Mouse (Mus musculus): ENCODE measurements around the gene Ube2c. TPM values are rescaled to one million over a fixed set of nuclear protein-coding genes. Genes with fewer than 3 reads are reported as not detected.

Gene Ube2c
- total RNA-seq, 2 experiments from 2014 or later: 1.4 to 4.0 TPM

DNA sequence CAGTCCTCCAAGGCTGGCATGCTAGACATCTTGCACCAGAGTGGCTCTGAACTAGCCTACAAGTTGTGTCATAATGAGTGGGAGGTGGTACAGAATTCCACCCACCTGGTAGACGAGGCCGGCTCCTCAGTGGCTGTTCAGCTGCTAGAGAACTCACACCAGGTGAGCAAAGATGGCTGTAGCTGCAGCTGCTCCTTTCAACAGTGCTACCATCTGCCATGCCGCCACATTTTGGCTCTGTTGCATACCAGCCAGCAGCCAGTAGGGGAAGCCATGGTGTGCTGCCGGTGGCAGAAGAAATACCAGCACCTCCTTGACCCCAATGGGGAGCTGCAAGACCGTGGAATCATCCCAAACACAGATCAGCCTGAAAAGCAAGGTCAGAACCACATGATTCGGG, 51.4 kb downstream of the Ube2c start:
- no peak for DNase-seq (ENCODE audit: low spot score in 2 of 2)

DNA sequence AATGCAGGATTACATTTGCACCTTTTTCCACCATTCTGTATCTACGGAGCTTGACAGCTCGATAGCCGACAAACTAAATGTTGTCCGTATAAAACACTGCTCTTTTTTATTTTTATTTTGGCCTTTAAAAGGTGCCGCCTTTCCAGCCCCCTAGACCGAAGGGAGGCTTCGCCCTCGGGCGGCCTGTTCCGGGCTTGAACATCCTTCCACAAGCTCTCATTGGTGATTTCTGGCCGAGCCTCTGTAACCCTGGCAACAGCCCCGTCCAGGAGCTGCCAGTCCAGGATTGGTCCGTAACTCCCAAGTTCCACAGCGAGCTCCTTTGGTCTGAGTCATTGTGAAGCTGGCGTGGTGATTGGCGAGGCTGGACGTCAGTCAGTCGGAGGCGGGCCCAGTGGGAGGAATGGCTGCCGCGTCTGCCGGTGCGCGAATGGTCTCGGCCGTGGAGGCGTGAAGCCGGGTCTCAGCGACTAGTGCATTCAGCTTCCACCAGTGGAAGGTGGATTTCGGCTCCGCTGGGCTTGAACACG, 53.0 kb downstream of the Ube2c start, which contains the start of gene Zswim1:
Zswim1 (plus strand) TSS at position 51 of the 530 bp plus-strand sequence.
- DNase-seq (ENCODE audit: low spot score in 2 of 2): peak; percentile 100

DNA sequence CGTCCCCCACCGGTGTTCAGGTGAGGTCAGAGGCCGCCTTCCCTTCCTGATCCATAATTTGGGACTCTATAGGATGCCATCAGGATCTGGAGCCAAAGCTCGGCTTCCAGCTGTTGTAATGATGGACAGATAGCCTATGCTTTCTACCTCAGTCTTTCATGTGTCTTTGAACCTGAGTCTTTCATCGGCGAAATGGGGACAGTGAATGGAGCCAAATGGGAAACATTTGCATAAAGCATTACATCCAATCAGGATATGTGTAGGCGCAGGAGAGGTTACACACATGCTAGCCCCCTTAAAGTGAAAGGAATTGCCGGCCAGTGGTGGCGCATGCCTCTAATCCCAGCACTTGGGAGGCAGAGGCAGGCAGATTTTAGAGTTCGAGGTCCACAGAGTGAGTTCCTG, 53.5 kb downstream of the Ube2c start:
- DNase-seq (ENCODE audit: low spot score in 2 of 2): no peak

DNA sequence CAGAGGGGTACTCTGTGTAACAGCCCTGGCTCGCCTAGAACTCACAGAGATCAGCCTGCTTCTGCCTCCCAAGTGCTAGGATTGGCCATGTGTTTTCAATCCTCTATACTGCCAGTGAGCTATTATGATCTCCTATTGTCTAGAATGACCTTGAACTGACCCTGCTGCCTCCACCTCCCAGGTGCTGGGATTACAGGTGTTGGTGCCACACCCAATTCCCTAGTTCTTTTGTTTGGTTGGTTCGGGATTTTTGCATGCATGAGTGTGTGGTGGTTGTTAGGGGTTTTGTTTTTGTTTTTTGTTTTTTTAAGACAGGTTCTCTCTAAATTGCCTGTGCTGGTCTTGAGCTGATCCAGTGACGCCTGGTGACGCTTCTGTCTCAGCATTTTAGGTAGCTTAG, 54.3 kb downstream of the Ube2c start:
- DNase-seq (ENCODE audit: low spot score in 2 of 2): no peak

DNA sequence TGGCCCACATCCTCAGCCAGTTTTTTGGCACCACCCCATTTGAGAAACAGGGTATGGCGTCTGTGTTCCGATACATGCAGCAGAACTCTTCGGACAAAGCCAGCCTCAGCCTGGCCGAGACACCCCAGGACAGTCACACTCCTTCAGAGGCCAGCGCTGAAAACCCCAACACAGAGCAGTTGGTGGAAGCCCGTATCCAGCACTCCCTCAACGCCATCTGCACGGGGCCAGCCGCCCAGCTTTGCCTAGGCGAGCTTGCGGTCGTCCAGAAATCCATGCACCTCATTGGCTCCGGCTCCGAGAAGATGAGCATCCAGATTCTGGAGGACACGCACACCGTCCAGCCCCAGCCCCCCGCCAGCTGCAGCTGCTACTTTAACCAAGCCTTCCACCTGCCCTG, 55.8 kb downstream of the Ube2c start:
- DNase-seq (ENCODE audit: low spot score in 2 of 2): no peak

DNA sequence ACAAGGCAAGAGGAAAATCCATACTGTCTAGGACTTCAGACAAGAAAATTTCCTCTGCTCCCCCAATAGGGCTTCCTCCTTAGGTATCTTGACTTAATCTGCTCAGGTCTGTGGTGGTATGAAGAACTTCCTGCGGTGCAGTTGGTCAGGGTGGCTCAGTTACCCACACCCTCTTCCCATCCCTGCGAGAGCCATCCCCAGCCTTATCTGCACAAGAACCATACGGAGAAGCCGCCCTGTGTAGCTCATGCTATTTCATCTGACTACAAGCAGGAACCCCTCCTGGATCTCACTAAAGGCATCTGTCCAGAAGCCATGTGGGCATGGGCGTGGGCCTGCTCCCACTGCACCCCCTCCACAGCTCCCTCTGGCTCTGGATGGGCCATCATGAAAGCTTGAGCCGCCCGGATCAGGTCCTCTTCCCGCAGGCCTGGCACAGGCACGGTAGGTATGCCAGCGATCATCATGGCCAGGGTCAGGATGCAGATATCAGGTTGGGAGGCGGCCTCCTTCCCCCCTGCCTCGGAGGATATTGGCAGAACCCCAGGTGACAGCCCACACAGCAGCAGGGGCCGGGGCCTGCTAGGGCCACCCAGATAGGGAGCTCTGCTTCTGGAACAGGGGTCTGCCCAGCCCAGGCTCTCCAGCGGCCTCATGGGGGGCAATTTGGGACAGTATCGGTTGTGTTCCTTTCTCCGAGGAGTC, 57.6 kb downstream of the Ube2c start:
- DNase-seq (ENCODE audit: low spot score in 2 of 2): no peak

Other genes with a start within 250 kb of the Ube2c start
- under 1 TPM in 1 of 2 experiments, not detected in 1; 0.74 TPM for gene Wfdc2, start 207.5 kb upstream of the Ube2c start, total RNA-seq (2021)
- gene Spint3, start 196.4 kb upstream of the Ube2c start, total RNA-seq (2021): not detected
- under 1 TPM; 0.38 to 0.40 TPM for gene Wfdc6a, start 184.5 kb upstream of the Ube2c start, total RNA-seq (2021)
- not detected for gene Eppin, start 176.3 kb upstream of the Ube2c start, total RNA-seq (2021)
- gene Wfdc6b, start 156.4 kb upstream of the Ube2c start, total RNA-seq (2021): not detected
- gene Wfdc8, start 156.3 kb upstream of the Ube2c start, total RNA-seq (2021): not detected
- not detected for gene Wfdc16, start 131.1 kb upstream of the Ube2c start, total RNA-seq (2021)
- gene Wfdc10, start 113.9 kb upstream of the Ube2c start, total RNA-seq (2021): not detected
- not detected for gene Wfdc9, start 113.3 kb upstream of the Ube2c start, total RNA-seq (2021)
- not detected for gene Wfdc11, start 95.8 kb upstream of the Ube2c start, total RNA-seq (2021)
- gene Wfdc13, start 84.8 kb upstream of the Ube2c start, total RNA-seq (2021): not detected
- gene Spint4, start 71.4 kb upstream of the Ube2c start, total RNA-seq (2021): not detected
- not detected for gene Spint5, start 54.6 kb upstream of the Ube2c start, total RNA-seq (2021)
- under 1 TPM; 0.20 to 0.45 TPM for gene Wfdc3, start 24.0 kb upstream of the Ube2c start, total RNA-seq (2021)
- 10 to 100 TPM; 34.0 to 35.2 TPM for gene Dnttip1, start 23.9 kb upstream of the Ube2c start, total RNA-seq (2021)
- gene Tnnc2, start 10.1 kb downstream of the Ube2c start, total RNA-seq (2021): 10 to 100 TPM in 1 of 2 experiments, not detected in 1; 11.3 TPM
- 10 to 100 TPM; 25.0 to 28.4 TPM for gene Snx21, start 15.9 kb downstream of the Ube2c start, total RNA-seq (2021)
- 10 to 100 TPM; 32.6 to 36.6 TPM for gene Acot8, start 35.0 kb downstream of the Ube2c start, total RNA-seq (2021)
- gene Zswim3, start 35.2 kb downstream of the Ube2c start, total RNA-seq (2021): 1 to 10 TPM; 4.2 to 5.3 TPM
- gene Zswim1, start 52.8 kb downstream of the Ube2c start, total RNA-seq (2021): 10 to 100 TPM; 11.0 to 11.4 TPM
- not detected for gene Spata25, start 58.6 kb downstream of the Ube2c start, total RNA-seq (2021)
- 100 to 1,000 TPM; 103 to 106 TPM for gene Ctsa, start 63.0 kb downstream of the Ube2c start, total RNA-seq (2021)
- 1 to 10 TPM; 1.4 to 1.7 TPM for gene Neurl2, start 63.6 kb downstream of the Ube2c start, total RNA-seq (2021)
- gene Pltp, start 87.8 kb downstream of the Ube2c start, total RNA-seq (2021): 10 to 100 TPM; 22.5 to 55.9 TPM
- 10 to 100 TPM; 35.1 to 48.6 TPM for gene Pcif1, start 109.4 kb downstream of the Ube2c start, total RNA-seq (2021)
- 10 to 100 TPM; 20.9 to 22.4 TPM for gene Zfp335, start 141.9 kb downstream of the Ube2c start, total RNA-seq (2021)
- 1 to 10 TPM in 1 of 2 experiments, under 1 TPM in 1; 0.89 to 2.7 TPM for gene Mmp9, start 170.9 kb downstream of the Ube2c start, total RNA-seq (2021)
- gene Slc12a5, start 190.9 kb downstream of the Ube2c start, total RNA-seq (2021): 1 to 10 TPM; 5.2 to 9.0 TPM